Comparison of ENCODE assay signal across 22 mouse cellular contexts in the genomic region with DNA sequence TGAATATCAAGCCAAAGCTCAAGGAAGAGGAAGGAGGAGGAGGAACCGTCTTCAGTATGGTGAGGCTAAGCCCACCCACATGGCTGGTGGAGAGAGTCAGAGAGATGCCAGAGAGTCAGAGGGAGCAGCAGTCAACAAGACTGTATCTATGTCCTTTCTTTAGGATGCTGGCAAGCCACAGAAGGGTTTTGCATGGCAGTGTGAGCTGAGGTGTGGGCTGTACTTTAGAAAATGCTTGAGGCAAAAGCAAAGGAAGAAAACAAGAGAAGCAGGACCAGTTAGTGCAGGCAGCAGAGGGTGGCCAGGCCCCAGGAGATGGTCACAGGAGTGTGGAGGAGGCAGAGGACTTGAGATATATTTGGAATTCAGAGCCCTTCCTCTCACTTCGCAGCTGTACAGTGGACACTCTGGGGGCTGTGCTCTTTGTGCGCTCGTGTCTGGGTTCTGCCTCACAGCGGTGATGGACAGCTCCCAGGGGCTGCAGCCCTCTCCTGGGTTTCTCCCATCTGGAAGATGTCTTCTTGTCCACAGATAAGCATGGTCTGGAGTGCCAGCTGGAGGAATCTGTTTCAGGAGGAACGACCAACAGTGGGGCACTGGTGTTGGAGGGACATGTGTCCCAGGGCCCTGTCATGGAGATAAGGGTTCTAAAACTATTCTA.
DNase-seq lines count a peak whose midpoint lies in the region; ATAC-seq and TF ChIP-seq lines count a peak whose summit lies in the region.
"Had no signal": no experiment of that assay in that cellular context is flagged by ENCODE, and none has a peak within 500 bp of the region (broad histone marks: within the 10 kb centered on the region; RNA-seq: fewer than 3 reads in every experiment).

No protein-coding gene starts in this region.

- 0 out of 2 replicates have a peak, but pooled peaks cover 8% of the 10 kb centered on the region for H3K27me3 ChIP-seq in heart, embryonic 12.5 days (replicated peaks)
- H3K27me3 ChIP-seq in midbrain, embryonic 15.5 days (replicated peaks) = no peaks in the 10 kb centered on the region
- H3K27me3 ChIP-seq: hindbrain, embryonic 12.5 days had no signal

- ATAC-seq in heart, embryonic 12.5 days (ENCODE audit: insufficient number of reproducible peaks, low FRiP score) = no peak; the same call in 1 of the 2 replicates
- ATAC-seq in megakaryocyte progenitor cell, adult 5-6 weeks (replicated peaks; ENCODE audit: poor library complexity) = peak; percentile 39; the same call in 1 of the 2 replicates
- no peak for ATAC-seq in midbrain, embryonic 15.5 days (replicated peaks)
- ATAC-seq: forebrain, embryonic 14.5 days; inflammation-experienced regulatory T-cells, adult 6 months had no signal

- H3K36me3 ChIP-seq in heart, embryonic 12.5 days = no peaks in the 10 kb centered on the region
- no peaks in the 10 kb centered on the region for H3K36me3 ChIP-seq in midbrain, embryonic 15.5 days (replicated peaks)
- H3K36me3 ChIP-seq: hindbrain, embryonic 12.5 days; limb, embryonic 15.5 days had no signal

- no peak for DNase-seq in heart, postnatal 25 days (ENCODE audit: low spot score)
- DNase-seq in layer of hippocampus, adult 2 months (ENCODE audit: low spot score in 2 of 2) = no peak
- no peak for DNase-seq in layer of hippocampus, adult 18-20 months (ENCODE audit: low spot score in 2 of 2)
- peak; percentile 64 for DNase-seq in right cerebral cortex, adult 18-20 months
- no peak for DNase-seq in right cerebral cortex, postnatal 4 days
- DNase-seq: adrenal gland, postnatal 10 days; cerebellum, adult 11-12 months; cerebellum, postnatal 25 days; gastrocnemius, postnatal 25 days; kidney, adult 8-10 months; kidney, postnatal 4 days; layer of hippocampus, postnatal 36 days; midbrain, embryonic 14.5 days; thymus, postnatal 36 days had no signal

- H3K4me3 ChIP-seq in heart, embryonic 12.5 days = no peak overlapping the region
- H3K4me3 ChIP-seq in layer of hippocampus, adult 2 months = no peak overlapping the region
- no peak overlapping the region for H3K4me3 ChIP-seq in midbrain, embryonic 15.5 days
- H3K4me3 ChIP-seq: erythroblast, embryonic 14.5 days; hindbrain, embryonic 12.5 days; limb, embryonic 15.5 days had no signal

- H3K9me3 ChIP-seq in heart, embryonic 12.5 days (replicated peaks) = no peaks in the 10 kb centered on the region
- no peaks in the 10 kb centered on the region for H3K9me3 ChIP-seq in midbrain, embryonic 15.5 days
- H3K9me3 ChIP-seq: hindbrain, embryonic 12.5 days; limb, embryonic 15.5 days had no signal

- H3K9ac ChIP-seq in heart, embryonic 12.5 days = no peak overlapping the region
- no peak overlapping the region for H3K9ac ChIP-seq in midbrain, embryonic 15.5 days
- H3K9ac ChIP-seq: hindbrain, embryonic 12.5 days; limb, embryonic 15.5 days had no signal

- H3K4me1 ChIP-seq in heart, embryonic 12.5 days (replicated peaks) = peaks cover 29% of the 10 kb centered on the region
- no peaks in the 10 kb centered on the region; the same call in 1 of the 2 replicates for H3K4me1 ChIP-seq in midbrain, embryonic 15.5 days

- whole genome bisulfite sequencing in heart, embryonic 12.5 days = 4% methylated on average over 6 of the region's 6 CpGs
- 60% methylated on average over 6 of the region's 6 CpGs for WGBS in midbrain, embryonic 15.5 days

- TF ChIP-seq CTCF in layer of hippocampus, adult 2 months (conservative IDR thresholded peaks at IDR 0.05) = no peak

- intact Hi-C loops in heart, postnatal 25 days (cut with DNase I) = no loop called here

- H3K27ac ChIP-seq in heart, embryonic 12.5 days (ENCODE audit: poor library complexity, severe bottlenecking) = no peak overlapping the region
- peak overlapping the region; percentile 69; the same call in 1 of the 2 replicates for H3K27ac ChIP-seq in layer of hippocampus, adult 2 months
- H3K27ac ChIP-seq in midbrain, embryonic 15.5 days = no peak overlapping the region
- H3K27ac ChIP-seq: hindbrain, embryonic 12.5 days; limb, embryonic 15.5 days had no signal

- peak overlapping the region; percentile 3; the same call in 1 of the 2 replicates for H3K4me2 ChIP-seq in heart, embryonic 12.5 days
- H3K4me2 ChIP-seq in midbrain, embryonic 15.5 days = no peak overlapping the region
- H3K4me2 ChIP-seq: hindbrain, embryonic 12.5 days; limb, embryonic 15.5 days had no signal
